Mouse (Mus musculus) kidney, adult 2 months (tissue): ENCODE results near the gene Ybx3. TPM values are rescaled to one million over a fixed set of nuclear protein-coding genes. Genes with fewer than 3 reads are reported as not detected.

Experiments
- DNase-seq: peaks from one replicate; pipeline ENCODE4 v3.0.0; 2021
- H3K27ac ChIP-seq: fragments of 200-500 bp; 2 replicates; pipeline ENCODE4 v1.5.1; 2012; ENCODE audit warnings: low read depth, low read length, control low read depth, inconsistent platforms; ENCODE audit not compliant: insufficient read depth
- H3K27me3 ChIP-seq: fragments of 200-500 bp; replicated peaks from 2 replicates; pipeline ENCODE4 v1.6.1; 2012; ENCODE audit warnings: mild to moderate bottlenecking, moderate library complexity, low read length, inconsistent platforms; ENCODE audit not compliant: control insufficient read depth, insufficient read depth
- H3K36me3 ChIP-seq: fragments of 200-500 bp; 2 replicates; pipeline ENCODE4 v1.6.1; 2012; ENCODE audit warnings: mild to moderate bottlenecking, moderate library complexity, low read length, inconsistent platforms; ENCODE audit not compliant: control insufficient read depth, insufficient read depth
- H3K4me1 ChIP-seq: fragments of 200-500 bp; 2 replicates; pipeline ENCODE4 v1.6.1; 2011; ENCODE audit warnings: low read length; ENCODE audit not compliant: control insufficient read depth, insufficient read depth
- H3K4me3 ChIP-seq: fragments of 200-500 bp; 2 replicates; pipeline ENCODE4 v1.5.1; 2011; ENCODE audit warnings: mild to moderate bottlenecking, low read depth, low read length, control low read depth; ENCODE audit not compliant: insufficient read depth
- CTCF ChIP-seq: fragments of 200-500 bp; conservative IDR thresholded peaks from 2 replicates; pipeline ENCODE4 v1.5.1; 2011; ENCODE audit warnings: low read depth, mild to moderate bottlenecking, control low read depth, low read length, moderate library complexity, mixed read lengths; ENCODE audit not compliant: insufficient read depth, insufficient read length
- POLR2A ChIP-seq: fragments of 200-500 bp; IDR thresholded peaks from one replicate; pipeline ENCODE4 v1.6.1; 2011; ENCODE audit warnings: low read depth, low read length, control low read depth
- WGBS: fragments of 180-500 bp; shearing (Covaris S2); methylation state at CpG from one replicate; pipeline ENCODE4 v1.1.7; 2018; 5-methylcytosine and 5-hydroxymethylcytosine counted together
- polyA plus RNA-seq: library from polyadenylated mRNA; depleted of rRNA; stranded (reverse); fragments of >200 nt; gene quantifications from 2 replicates; pipeline ENCODE4 v1.2.3, GENCODE M21; 2012

The Ybx3 gene
- polyA plus RNA-seq, 1 experiment = 38.7 TPM

DNA sequence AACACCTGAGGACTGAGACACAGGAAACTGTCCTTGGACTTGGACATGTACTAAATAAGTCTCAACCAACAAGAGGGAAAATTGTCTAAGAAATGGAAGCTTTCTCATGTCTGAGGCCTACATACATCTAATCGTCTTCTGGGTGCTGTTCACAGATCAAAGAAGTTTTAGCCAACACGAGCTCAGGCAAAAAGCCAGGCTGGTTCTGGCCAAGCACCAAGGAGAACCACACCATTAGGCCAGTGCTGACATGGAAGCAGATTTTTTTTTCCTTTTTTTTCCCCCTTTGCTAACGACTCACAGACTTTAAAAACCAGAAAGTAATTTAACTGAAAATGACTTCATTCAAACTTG lies 5.3 kb downstream of the Ybx3 start:
- Histone ChIP-seq H3K4me1 (no peaks in the 10 kb centered on the region), H3K36me3 (0 out of 2 replicates have a peak, but pooled peaks cover 2% of the 10 kb centered on the region), H3K27ac (no peak overlapping the region), H3K27me3 (no peaks in the 10 kb centered on the region), H3K4me3 (no peak overlapping the region)
- TF ChIP-seq POLR2A = no peak
- no peak for TF ChIP-seq CTCF
- DNase-seq = peak; percentile 41
- 23% methylated on average over 3 of the region's 3 CpGs for WGBS

DNA sequence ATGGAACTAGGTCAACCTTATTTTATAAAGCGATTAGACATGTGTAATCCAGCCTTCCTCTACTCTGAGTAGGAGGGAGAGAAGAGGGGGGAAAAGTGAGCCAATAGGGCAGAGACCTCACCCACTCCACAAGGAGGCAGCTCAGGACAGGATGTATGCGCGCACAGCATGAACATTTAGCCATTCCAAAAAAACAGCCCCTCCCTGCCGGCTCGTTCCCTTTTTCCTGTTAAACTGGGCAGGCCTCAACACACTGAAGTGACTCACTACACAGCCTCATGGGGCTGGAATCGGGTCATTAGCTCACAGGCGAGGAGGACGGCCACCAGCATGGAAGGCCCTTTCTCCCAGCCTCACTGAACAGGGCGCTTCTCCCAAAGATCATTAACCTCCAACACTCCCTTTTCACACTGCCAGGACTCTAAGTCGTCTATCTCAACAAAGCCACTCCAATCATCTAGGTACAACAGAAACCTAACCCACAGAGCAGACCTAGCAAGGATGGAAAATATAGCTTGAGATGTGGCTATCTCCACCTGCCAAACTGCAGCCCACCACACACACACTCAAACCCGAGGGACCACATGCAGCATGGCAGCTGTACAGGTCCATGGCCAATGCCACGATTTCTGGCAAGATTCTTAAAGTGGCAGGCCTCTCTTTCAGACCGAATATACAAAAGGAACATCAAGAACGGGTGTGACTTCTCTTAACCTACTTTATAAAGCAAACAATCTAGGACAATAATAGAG lies 5.9 kb downstream of the Ybx3 start:
- Histone ChIP-seq H3K36me3 (0 out of 2 replicates have a peak, but pooled peaks cover 2% of the 10 kb centered on the region), H3K27me3 (no peaks in the 10 kb centered on the region), H3K27ac (peak overlapping the region; percentile 8; the same call in 1 of the 2 replicates), H3K4me3 (no peak overlapping the region), H3K4me1 (no peaks in the 10 kb centered on the region)
- WGBS = 30% methylated on average over 14 of the region's 14 CpGs
- DNase-seq = peak; percentile 65
- TF ChIP-seq POLR2A (no peak), CTCF (0 out of 2 replicates have a peak, but pooled peaks have one; percentile 22)

- Histone ChIP-seq H3K27me3 (no peaks in the 10 kb centered on the region), H3K4me1 (no peaks in the 10 kb centered on the region), H3K4me3 (no peak overlapping the region), H3K27ac (no peak overlapping the region), H3K36me3 (peaks cover 4% of the 10 kb centered on the region)
- no peak for DNase-seq
- whole genome bisulfite sequencing = 92% methylated on average over 18 of the region's 18 CpGs
- TF ChIP-seq POLR2A = no peak
- TF ChIP-seq CTCF = no peak
These were observed 9.3 kb downstream of the Ybx3 start for GRCm38 (mm10) chr6:131378858-131379428.

GRCm38 (mm10) chr6:131377378-131377777 lies 10.9 kb downstream of the Ybx3 start:
- H3K4me1 ChIP-seq = no peaks in the 10 kb centered on the region
- no peak for DNase-seq
- H3K36me3 ChIP-seq = peaks cover 4% of the 10 kb centered on the region
- WGBS = 96% methylated on average over 5 of the region's 5 CpGs
- H3K27ac ChIP-seq = no peak overlapping the region
- TF ChIP-seq CTCF (no peak), POLR2A (no peak)
- H3K4me3 ChIP-seq = no peak overlapping the region
- no peaks in the 10 kb centered on the region for H3K27me3 ChIP-seq

DNA sequence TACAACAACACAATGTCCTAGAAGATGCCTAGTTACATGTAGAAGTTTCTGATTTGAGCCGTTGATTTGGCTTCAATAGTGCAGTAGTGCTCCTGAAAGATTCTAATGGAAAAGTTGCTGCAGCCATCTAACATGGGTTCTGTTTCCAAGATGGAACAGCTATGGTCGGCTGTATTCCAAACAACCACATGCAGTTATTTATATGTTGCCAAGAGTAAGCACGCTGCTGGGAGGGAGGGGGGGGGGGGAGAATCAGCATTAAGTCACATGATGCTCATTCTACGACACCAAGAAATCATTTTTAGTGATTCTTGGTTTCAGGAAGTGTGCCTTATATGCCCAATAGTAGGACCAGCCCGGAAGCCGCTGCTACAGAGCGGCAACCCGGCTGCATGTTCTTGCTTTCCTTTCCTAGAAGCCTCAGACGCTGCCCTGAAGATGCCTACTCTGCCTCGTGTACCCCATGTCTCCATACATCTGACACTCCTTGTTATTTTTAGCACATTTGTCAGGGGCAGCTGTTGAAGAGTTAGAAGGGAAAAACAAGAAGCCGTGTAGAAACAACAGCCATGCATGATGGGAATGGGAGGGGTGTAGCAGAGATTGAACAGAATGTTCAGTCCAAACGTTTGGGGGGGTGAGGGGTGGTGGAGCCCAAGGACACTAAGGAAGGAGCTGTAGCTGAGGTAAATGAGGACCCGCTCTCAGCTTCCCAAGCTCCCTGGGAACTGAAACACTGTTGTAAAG lies 13.5 kb downstream of the Ybx3 start:
- DNase-seq = no peak
- no peaks in the 10 kb centered on the region for H3K27me3 ChIP-seq
- H3K36me3 ChIP-seq = peaks cover 4% of the 10 kb centered on the region
- WGBS = 79% methylated on average over 13 of the region's 13 CpGs
- no peak overlapping the region for H3K27ac ChIP-seq
- peaks cover 5% of the 10 kb centered on the region; the same call in 1 of the 2 replicates for H3K4me1 ChIP-seq
- no peak overlapping the region for H3K4me3 ChIP-seq
- TF ChIP-seq CTCF (no peak), POLR2A (no peak)

DNA sequence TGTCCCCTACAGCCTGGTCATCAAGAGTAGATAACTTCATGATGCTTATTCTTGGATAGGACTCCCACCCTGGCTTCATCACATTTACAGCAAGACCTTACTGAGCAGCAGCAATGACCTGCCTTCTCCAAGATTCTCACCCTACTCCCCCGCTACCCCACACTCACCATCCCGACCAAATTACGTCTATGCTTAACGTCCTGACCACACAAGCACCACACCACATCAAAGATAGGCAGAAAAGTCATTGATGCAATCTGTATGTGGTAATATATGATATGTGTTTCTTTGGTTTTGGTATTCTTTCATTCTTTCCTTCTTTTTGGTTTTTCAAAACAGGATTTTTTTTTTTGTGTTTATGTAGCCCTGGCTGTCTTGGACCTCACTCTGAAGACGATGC lies 15.1 kb downstream of the Ybx3 start:
- Histone ChIP-seq H3K36me3 (peaks cover 2% of the 10 kb centered on the region), H3K27ac (no peak overlapping the region), H3K27me3 (no peaks in the 10 kb centered on the region), H3K4me3 (no peak overlapping the region), H3K4me1 (peaks cover 5% of the 10 kb centered on the region; the same call in 1 of the 2 replicates)
- TF ChIP-seq POLR2A (no peak), CTCF (no peak)
- WGBS = 78% methylated on average over 5 of the region's 5 CpGs
- no peak for DNase-seq

DNA sequence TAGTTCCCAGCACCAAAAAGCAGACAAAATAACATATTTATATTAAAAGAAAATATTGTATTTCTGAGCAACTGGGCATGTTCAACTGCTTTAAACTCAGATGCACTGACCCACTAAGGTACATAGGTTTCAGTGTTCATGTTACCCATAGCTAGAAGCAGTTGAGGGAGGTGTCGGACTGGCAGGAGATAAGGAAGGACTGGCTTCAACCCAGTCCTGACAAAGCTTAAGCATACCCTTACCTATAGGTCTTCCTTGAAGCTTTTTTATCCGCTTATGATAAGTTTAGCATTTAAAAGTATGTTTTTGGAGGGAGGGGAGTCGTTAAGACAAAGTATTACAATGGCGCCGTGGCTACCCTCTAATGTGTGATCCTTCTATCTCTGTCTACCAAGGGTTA lies 17.5 kb downstream of the Ybx3 start:
- H3K27ac ChIP-seq = no peak overlapping the region
- TF ChIP-seq CTCF = no peak
- no peaks in the 10 kb centered on the region for H3K36me3 ChIP-seq
- H3K27me3 ChIP-seq = no peaks in the 10 kb centered on the region
- H3K4me3 ChIP-seq = no peak overlapping the region
- WGBS = 97% methylated on average over 5 of the region's 5 CpGs
- DNase-seq = no peak
- peaks cover 5% of the 10 kb centered on the region; the same call in 1 of the 2 replicates for H3K4me1 ChIP-seq
